Mouse (Mus musculus) erythroblast, adult 5-6 weeks (primary cell): Measurements from ENCODE around the gene Gdf15. TPM values are rescaled to one million over a fixed set of nuclear protein-coding genes. Genes with fewer than 3 reads are reported as not detected.
A peak's percentile ranks its signal among the peaks of the same experiment; 100 is the strongest.

ENCODE experiments used
- ATAC-seq: replicated peaks from 2 replicates; pipeline ENCODE4 v1.8.0; 2016; ENCODE audit warnings: moderate number of reproducible peaks, mild to moderate bottlenecking, moderate TSS enrichment, inconsistent platforms; ENCODE audit not compliant: poor library complexity, low FRiP score, severe bottlenecking
- total RNA-seq, 2 experiments: library from RNA; stranded (forward) in 1 of 2; stranded (reverse) in 1 of 2; fragments of 150-400 nt in 1 of 2; fragments of 200-764, 138-1000 nt in 1 of 2; gene quantifications; 2 replicates each; pipeline versions ENCODE4 v1.2.3 to v1.2.4; 2015 to 2017; ENCODE audit warnings: low replicate concordance in 2 of 2

Gene Gdf15
- not detected in 2 replicates for total RNA-seq (2015; ENCODE audit: low replicate concordance)
- total RNA-seq (2017; ENCODE audit: low replicate concordance) = 0.60 TPM in 1 of 2 replicates, not detected in the other

- no peak for ATAC-seq
Measured at GRCm38 (mm10) chr8:70632346-70632892, at the start of gene Gdf15. Gdf15 (minus strand) TSS chr8:70632456.

GRCm38 (mm10) chr8:70681410-70681809 lies 49.2 kb upstream of the Gdf15 start:
- no peak for ATAC-seq

DNA sequence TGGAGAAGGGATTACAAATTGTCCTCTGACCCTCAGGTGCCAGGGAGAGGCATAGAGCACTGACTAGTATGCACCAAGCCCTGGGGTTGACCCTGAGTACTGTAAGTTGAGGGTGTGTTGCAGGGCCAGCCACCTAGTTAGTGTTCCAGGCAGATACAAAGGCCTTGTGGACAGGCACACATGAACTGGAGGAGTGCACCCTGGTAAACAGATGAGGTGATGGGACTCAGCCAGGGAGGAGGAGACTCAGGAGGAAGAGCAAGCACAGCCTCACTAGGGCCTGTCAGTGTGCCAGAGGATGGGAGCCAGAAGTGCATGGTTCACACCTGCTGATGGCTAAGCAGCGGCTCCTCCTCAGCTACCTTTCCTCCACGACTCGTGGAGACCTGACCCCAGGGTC lies 47.8 kb upstream of the Gdf15 start:
- ATAC-seq = no peak

DNA sequence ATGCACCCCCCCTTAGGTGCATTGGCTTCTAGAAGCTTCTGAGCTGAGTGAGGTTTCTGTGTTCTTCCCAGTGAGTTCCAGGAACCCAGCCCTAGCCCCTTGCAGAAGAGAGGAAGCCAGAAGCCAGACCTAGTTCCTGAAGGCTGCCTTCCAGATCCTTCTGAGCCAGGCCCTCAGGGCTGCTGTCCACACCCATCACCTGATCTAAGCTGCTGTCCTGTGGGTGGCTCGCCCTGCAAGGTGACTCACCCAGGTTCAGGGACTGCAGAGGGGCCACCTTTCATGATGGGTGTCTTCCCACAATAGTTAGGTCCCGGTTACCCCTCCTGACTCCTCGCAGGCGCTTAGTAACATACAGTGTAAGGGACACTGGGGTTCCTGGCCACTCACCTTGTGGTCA lies 47.1 kb upstream of the Gdf15 start:
- no peak for ATAC-seq

DNA sequence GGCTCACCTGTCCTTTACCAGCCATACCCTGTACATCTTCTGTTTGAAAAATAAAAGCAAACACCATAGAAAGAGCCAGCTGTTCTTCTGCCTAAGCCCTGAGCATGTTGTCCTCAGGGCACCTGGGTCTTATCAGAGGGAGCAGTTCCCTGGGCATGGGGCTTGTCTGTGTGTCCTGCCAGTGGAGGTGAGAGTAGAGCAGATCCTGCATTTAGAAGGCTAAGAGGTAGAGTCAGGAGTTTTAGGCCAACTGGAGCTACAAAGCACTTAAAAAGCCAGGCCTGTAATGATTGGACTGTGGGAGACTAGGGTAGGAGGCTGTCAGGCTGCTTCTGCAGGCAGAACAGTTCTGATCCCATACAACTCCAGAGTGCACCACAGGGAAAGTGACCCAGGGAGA lies 46.4 kb upstream of the Gdf15 start:
- no peak for ATAC-seq

- ATAC-seq = no peak
Measured at GRCm38 (mm10) chr8:70677451-70678080, 45.3 kb upstream of the Gdf15 start.

DNA sequence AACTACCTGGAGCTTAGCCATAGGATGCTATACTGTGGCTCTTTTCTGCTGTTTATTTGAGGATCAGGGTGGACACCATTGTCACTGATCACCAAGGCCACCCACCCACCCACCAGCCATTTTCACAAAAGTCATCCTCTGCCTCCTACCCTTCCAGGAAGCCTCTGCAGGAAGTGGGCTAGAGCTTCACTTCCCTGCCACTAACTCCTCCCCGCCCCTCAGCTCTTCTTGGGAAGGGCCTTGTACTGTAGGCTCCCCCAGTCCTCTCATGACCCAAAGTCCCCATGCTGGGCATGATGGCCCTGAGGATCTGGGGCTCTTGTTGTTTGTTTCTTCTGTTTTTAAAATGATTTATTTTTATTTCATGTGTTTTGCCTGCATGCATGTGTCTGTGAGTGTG lies 43.1 kb upstream of the Gdf15 start:
- no peak for ATAC-seq

GRCm38 (mm10) chr8:70674716-70675115 lies 42.5 kb upstream of the Gdf15 start:
- ATAC-seq = peak; percentile 42

GRCm38 (mm10) chr8:70674109-70674508 lies 41.9 kb upstream of the Gdf15 start:
- no peak for ATAC-seq

- peak; percentile 83 for ATAC-seq
Measured at GRCm38 (mm10) chr8:70673079-70673856, 41.0 kb upstream of the Gdf15 start, which contains the start of gene Lsm4. Lsm4 (plus strand) TSS chr8:70673248.

DNA sequence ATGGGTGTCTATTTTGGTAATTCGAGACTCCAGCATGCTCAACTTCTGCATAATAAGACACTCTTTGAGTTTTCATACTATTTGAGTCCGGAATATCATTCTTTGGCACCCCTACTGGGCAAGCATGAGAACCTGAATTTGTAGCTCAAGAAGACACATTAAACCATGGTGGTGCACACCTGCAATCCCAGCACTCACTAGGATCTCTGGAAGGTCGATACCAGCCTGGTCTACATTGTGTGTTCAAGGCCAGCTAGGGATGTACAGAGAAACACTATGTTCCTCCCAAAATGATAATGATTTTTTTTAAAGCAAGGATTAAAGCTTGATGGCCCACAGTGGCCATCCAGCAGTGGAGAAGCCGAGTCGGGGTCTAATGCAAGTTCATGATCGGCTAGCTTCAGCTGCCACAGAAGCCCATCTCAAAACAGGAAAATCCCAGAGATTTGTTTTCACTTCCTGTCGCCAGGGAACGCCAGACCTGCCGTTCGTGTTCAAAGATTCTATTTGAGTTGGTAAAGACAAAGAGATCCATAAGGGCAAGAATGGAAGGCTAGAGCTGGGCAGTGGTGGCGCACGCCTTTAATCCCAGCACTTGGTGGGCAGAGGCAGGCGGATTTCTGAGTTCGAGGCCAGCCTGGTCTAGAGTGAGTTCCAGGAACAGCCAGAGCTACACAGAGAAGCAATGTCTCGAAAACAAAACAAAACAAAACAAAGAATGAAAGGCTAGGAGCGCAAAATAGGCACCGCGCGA lies 40.2 kb upstream of the Gdf15 start:
- ATAC-seq = no peak

DNA sequence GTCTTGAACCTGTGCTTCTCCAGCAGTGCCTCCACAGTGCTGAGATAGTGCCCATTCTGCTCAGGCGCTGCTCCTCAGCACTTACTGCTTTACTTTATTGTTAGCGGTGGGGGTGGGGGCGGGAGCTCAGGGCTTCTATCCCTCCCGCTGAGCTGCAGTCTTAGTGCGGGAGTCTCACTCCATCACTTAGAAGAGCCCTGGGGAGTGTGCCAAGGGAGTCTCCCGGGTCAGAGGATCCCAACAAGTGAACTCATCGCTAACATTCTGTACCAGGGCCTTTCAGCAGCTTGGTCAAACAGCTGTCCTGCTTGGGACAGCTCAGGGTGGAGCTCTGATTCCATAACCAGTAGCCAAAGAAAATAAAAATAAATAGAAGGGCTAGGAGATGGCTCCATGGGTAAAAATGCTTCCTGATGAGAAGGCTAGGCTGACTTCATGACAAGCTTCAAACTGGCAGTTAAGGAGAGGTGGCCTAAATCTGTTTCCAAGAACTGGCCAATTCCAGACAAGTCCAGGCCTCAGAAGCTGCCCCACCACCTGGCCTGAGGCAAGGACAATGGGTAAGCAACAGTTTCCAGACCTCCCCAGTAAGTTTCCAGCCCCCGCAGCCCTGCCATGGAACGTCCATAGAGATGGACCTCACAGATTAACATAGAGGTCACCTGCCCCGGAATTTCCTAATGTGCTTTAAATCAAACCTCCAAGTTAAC lies 39.5 kb upstream of the Gdf15 start:
- ATAC-seq = no peak

DNA sequence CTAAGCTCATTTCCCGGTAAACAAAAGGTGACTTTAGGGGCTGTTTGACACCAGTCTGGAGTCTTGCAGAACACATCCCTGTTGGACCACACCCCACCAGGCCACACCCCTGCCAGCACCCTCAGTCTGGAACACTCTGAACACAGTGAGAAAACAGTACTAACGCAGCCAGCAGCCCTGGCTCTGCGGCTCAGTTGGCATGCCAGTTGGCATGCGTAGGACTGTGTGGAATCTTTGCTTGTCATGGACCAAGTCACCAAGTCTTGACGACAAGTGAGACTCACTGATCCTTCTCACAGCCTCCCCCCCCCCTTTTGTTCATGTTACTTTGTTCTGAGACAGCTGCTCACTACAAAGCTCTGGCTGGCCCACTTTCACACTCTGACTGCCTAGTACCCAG lies 34.8 kb upstream of the Gdf15 start:
- peak; percentile 75 for ATAC-seq

DNA sequence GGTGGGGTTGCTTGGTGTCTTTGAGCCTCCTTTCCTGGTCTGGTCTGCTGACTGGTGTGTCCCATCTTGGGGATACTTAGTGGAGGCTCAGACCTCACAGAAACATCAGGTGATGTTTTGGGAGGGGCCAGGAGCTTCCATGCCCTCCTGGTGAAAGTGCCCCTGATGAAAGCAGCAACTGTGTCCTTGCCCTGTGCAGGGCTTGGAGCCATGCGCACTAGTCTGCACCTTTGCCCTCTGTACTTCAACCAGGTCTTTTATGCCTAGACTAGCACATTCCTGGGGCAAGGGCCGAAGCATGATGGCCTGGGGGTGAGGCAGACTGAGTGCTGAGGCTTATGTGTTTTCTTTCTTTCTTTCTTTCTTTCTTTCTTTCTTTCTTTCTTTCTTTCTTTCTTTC lies 33.3 kb upstream of the Gdf15 start:
- ATAC-seq = no peak

- ATAC-seq = no peak
Measured at GRCm38 (mm10) chr8:70664631-70665030, 32.4 kb upstream of the Gdf15 start.

DNA sequence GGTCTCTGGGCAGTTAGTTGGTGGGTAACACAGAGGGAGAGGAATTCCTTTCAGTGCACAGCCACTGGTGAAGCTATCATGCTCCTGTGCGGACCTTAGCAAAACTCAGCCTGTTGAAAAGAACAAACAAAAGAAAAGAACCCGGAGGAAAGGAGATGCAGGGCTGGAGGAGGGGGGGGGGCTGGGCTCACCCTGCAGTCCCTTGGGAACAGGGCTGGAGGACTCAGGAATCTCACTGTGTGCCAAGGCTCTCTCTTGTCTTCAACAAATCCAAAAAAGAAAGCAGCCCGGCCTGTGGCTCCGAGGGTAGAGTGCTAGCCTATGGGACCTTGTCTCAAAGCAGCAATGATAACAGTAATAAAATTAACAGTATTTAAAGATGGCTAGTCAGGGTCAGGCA lies 31.4 kb upstream of the Gdf15 start:
- no peak for ATAC-seq

GRCm38 (mm10) chr8:70660273-70660725 lies 28.0 kb upstream of the Gdf15 start, which contains the start of gene Pgpep1:
Pgpep1 (minus strand) TSS chr8:70660388.
- ATAC-seq = 0 out of 2 replicates have a peak, but pooled peaks have one; percentile 13

DNA sequence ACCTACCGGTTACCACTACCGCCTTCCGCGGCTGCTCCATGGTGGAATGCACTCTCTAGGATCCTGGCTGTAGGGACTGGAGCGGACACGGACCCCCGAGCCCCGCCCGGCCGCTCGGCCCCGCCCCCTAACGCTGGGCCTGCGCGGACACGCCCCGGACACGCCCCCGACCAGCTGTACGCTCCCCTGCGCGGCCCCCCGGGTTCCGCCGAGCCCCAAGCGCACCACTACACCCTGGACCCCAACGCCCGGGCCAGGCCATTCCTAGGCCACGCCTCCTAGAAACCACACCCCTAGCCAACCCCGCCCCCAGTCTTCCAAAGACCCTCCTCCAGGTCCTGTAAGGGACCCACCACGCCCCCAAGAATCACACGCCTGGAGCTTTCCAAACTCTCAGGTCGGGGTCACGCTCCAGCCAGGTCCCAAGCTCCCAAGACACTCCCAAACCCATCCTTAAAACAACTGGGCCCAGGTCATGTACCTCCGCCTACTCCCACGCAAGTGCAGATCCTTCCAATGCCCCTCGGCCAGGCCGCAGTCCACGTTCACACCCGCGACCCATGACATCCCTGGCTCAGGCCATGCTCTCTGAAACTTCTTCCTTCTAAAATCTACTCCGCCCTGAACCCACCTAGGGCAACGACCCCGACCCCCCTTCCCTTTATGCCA lies 27.5 kb upstream of the Gdf15 start:
- peak; percentile 68 for ATAC-seq
